Mouse (Mus musculus) myocyte (in vitro differentiated cells): ENCODE results near the gene Sh3glb2.

Source experiments
- CEBPB ChIP-seq: IDR thresholded peaks from 2 replicates; pipeline ENCODE4 v1.6.1; 2011; ENCODE audit warnings: mild to moderate bottlenecking, moderate library complexity; ENCODE audit not compliant: poor library complexity, insufficient read depth, severe bottlenecking
- E2F4 ChIP-seq: IDR thresholded peaks from one replicate; pipeline ENCODE4 v1.6.1; 2011; ENCODE audit warnings: mild to moderate bottlenecking, control low read depth, moderate library complexity; ENCODE audit not compliant: insufficient read depth
- MAX ChIP-seq: IDR thresholded peaks from one replicate; pipeline ENCODE4 v1.6.1; 2011; ENCODE audit warnings: low read depth, mild to moderate bottlenecking, control low read depth
- MYOD1 ChIP-seq, 3 experiments: IDR thresholded peaks; one replicate each; pipeline ENCODE4 v1.6.1; 2011; ENCODE audit warnings: control low read depth in 2 of 3, low read depth in 2 of 3, mild to moderate bottlenecking in 2 of 3, moderate library complexity in 1 of 3; ENCODE audit not compliant: insufficient read length in 2 of 3, control insufficient read depth in 1 of 3
- POLR2A ChIP-seq: IDR thresholded peaks from one replicate; pipeline ENCODE4 v1.6.1; 2011; ENCODE audit warnings: low read depth, mild to moderate bottlenecking, control low read depth, moderate library complexity; ENCODE audit not compliant: insufficient read length
- POLR2AphosphoS2 ChIP-seq: IDR thresholded peaks from one replicate; pipeline ENCODE4 v1.6.1; 2011; ENCODE audit warnings: low read depth, control low read depth; ENCODE audit not compliant: insufficient read length
- REST ChIP-seq: IDR thresholded peaks from one replicate; pipeline ENCODE4 v1.6.1; 2011; ENCODE audit warnings: mild to moderate bottlenecking, control low read depth, moderate library complexity; ENCODE audit not compliant: insufficient read depth, insufficient read length
- SRF ChIP-seq: IDR thresholded peaks from one replicate; pipeline ENCODE4 v1.6.1; 2011; ENCODE audit warnings: low read depth; ENCODE audit not compliant: control insufficient read depth, insufficient read length

DNA sequence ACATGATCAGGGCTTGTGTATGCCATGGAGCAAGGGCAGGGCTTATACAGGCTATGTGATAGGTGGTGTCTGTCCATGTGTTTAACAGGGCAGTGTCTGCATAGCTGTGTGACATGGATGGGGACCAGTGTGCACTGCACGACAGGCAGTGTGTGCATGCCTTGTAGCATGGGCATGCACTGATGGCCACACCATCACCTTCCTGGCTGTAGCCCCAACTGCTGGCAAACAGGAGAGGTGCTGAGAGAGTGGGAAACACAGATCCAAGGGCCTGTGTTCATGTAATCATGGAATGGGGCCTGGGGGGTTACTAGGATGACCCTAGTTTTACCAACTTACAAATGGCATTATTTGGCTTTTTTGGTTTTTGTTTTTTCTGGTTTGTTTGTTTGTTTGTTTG is 44.7 kb upstream of the Sh3glb2 start:
- no peak for TF ChIP-seq POLR2A
- TF ChIP-seq SRF = no peak
- no peak for TF ChIP-seq POLR2AphosphoS2
- no peak for TF ChIP-seq MAX
- no peak for TF ChIP-seq CEBPB
- no peak for TF ChIP-seq MYOD1 (IDR thresholded peaks at IDR 0.05; ENCODE audit: control insufficient read depth in 1 of 3, insufficient read length in 2 of 3, low read depth in 2 of 3)
- no peak for TF ChIP-seq REST
- TF ChIP-seq E2F4 = no peak
